Mouse (Mus musculus): ENCODE data around the gene Camk1d.

DNA sequence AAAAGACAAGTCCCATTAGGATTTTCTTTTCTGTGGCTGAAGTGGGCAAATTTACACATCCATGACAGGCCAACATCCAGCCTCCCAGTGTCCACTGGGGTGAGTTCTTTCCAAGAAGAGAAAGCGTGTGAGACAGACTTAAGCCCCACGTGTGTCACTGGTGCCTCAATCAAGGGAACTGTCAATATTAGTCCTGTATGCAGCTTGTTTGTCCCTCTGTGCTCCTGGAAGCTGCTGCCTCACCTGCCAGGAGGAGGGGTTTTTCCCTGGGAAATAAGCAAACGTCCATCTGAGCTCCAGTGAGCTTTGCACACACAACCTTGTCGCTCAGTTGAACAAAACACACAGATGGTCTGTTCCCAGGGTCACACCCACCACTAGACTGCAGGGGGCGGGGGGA, 124.2 kb downstream of the Camk1d start:
- TF ChIP-seq CTCF (IDR thresholded peaks at IDR 0.05; ENCODE audit: low read depth, low read length) (no peak), EP300 (IDR thresholded peaks at IDR 0.05; ENCODE audit: insufficient read depth, low read depth, low read length) (no peak), POLR2A (IDR thresholded peaks at IDR 0.05; ENCODE audit: insufficient read depth, low read length) (no peak)

Data from ES-Bruce4 (cell line).